Mouse (Mus musculus) lung, postnatal 0 days (tissue): Measurements from ENCODE around the gene Pip5k1b. TPM values are rescaled to one million over a fixed set of nuclear protein-coding genes. Genes with fewer than 3 reads are reported as not detected.

Source experiments
- ATAC-seq: fragments of 200-750 bp; cut with Nextera tagmentation; 2 replicates; pipeline ENCODE4 v1.8.0; 2017; ENCODE audit warnings: moderate library complexity
- DNase-seq: peaks from one replicate; pipeline ENCODE4 v3.0.0-alpha.2; 2016; ENCODE audit warnings: low spot score
- H3K27ac ChIP-seq: fragments of 300-500 bp; sonication (generic); 2 replicates; pipeline ENCODE4 v1.5.1; 2014; ENCODE audit warnings: antibody characterized with exemption, mild to moderate bottlenecking, low read length, mixed read lengths
- H3K27me3 ChIP-seq: fragments of 300-500 bp; sonication (generic); replicated peaks from 2 replicates; pipeline ENCODE4 v1.6.1; 2014; ENCODE audit warnings: low read length, mixed read lengths; ENCODE audit not compliant: insufficient read depth
- H3K36me3 ChIP-seq: fragments of 300-500 bp; sonication (generic); 2 replicates; pipeline ENCODE4 v1.6.1; 2014; ENCODE audit warnings: low read length, mixed read lengths; ENCODE audit not compliant: insufficient read depth
- H3K4me1 ChIP-seq: fragments of 300-500 bp; sonication (generic); 2 replicates; pipeline ENCODE4 v1.6.1; 2014; ENCODE audit warnings: antibody characterized with exemption, low read depth, low read length, mixed read lengths; ENCODE audit not compliant: insufficient read depth
- H3K4me2 ChIP-seq: fragments of 300-500 bp; sonication (generic); replicated peaks from 2 replicates; pipeline ENCODE4 v1.6.1; 2014; ENCODE audit warnings: low read depth, mild to moderate bottlenecking, low read length, moderate library complexity, mixed read lengths
- H3K4me3 ChIP-seq: fragments of 300-500 bp; sonication (generic); 2 replicates; pipeline ENCODE4 v1.5.1; 2014; ENCODE audit warnings: low read depth, low read length
- H3K9ac ChIP-seq: fragments of 300-500 bp; sonication (generic); replicated peaks from 2 replicates; pipeline ENCODE4 v1.6.1; 2014; ENCODE audit warnings: low read depth, mild to moderate bottlenecking
- H3K9me3 ChIP-seq: fragments of 300-500 bp; sonication (generic); 2 replicates; pipeline ENCODE4 v1.6.1; 2016; ENCODE audit warnings: low read length, mixed read lengths
- CTCF ChIP-seq: IDR thresholded peaks from 2 replicates; pipeline ENCODE4 v1.5.1; 2016; ENCODE audit warnings: antibody characterized with exemption, mild to moderate bottlenecking
- EP300 ChIP-seq: IDR thresholded peaks from 2 replicates; pipeline ENCODE4 v1.6.1; 2016; ENCODE audit warnings: antibody characterized with exemption, mild to moderate bottlenecking, control low read depth
- WGBS: fragments of 180-500 bp; shearing (Covaris S2); extraction: QIAGEN DNeasy Blood & Tissue Kit; methylation state at CpG from one replicate; pipeline ENCODE4 v1.1.7; 2014; 5-methylcytosine and 5-hydroxymethylcytosine counted together
- polyA plus RNA-seq: library from polyadenylated mRNA; unstranded; fragments of >200 nt; fragmentation: Nextera tagmentation; extraction: Ambion mirVana; gene quantifications from 2 replicates; pipeline ENCODE4 v1.2.1, GENCODE M21; 2015

Pip5k1b gene
- polyA plus RNA-seq, 1 experiment from 2014 or later, result 14.5 TPM

DNA sequence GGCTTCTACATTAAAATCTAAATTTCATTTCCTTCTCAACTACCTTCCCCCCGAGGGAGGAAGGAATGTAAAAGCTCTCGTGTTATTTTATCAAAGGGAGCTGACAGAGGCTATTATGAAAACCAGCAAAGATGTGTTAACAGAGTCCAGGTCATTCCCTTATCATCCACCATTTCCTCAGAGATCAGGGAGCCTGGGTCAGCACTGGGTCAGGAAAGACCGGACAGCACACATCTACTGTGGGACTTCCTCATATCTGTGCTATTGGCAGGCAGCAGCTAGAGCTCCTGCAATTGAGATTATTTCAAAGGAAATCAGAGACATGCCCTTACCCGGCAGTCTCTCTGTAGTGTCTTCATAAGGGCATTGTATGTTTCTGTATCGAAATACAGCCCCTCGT lies 177.2 kb downstream of the Pip5k1b start:
- ATAC-seq, result no peak

DNA sequence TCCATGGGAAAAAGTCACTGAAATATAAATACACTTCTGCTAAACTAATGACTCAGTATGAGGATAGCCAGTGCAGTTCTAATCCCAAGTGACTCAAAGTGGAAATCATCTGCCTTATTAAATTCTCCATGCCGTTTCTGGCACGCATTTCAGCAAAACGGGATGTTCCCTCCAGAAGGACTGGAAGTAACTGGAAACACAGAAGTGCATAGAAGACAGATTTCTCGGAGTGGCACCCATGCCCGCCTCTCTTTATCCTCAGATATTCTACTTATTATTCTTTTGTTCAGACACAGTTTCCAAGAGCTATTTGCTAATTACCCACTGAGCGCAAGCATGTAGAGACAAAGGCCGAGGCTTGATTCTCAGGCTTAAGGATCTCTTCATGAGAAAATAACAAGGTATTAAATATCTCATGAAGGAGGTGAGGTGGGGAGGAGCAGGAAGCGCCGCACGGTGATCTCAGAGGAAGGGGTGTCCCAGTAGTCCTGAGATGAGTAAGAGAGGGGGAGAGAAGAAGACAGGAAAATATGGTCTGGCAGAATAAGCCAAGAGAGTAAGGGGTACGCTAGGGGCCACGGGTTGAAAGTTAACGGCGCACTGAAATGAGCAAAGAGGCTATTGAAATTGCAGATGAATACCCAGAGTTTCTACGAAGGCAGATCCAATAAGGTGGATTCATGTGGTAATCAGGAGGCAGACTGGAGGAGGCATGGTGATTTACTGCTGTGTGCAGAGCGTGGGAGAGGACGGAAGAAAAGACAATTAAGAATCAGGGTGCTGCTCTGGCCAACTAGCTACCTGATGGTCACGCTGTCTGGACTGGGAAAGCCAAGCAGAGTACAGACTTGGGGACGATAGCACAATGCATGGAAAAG lies 183.7 kb downstream of the Pip5k1b start:
- no peaks in the 10 kb centered on the region for H3K4me1 ChIP-seq
- no peak overlapping the region for H3K4me2 ChIP-seq
- H3K9ac ChIP-seq, result no peak overlapping the region
- H3K36me3 ChIP-seq, result no peaks in the 10 kb centered on the region
- no peak overlapping the region for H3K4me3 ChIP-seq
- TF ChIP-seq EP300 (no peak), CTCF (no peak)
- ATAC-seq (no peak), DNase-seq (no peak)
- no peaks in the 10 kb centered on the region for H3K27me3 ChIP-seq
- H3K27ac ChIP-seq, result no peak overlapping the region
- WGBS, result 80% methylated on average over 19 of the region's 19 CpGs
- H3K9me3 ChIP-seq, result no peaks in the 10 kb centered on the region

More for the DNA sequence above, 177.2 kb downstream of the Pip5k1b start:
- Histone ChIP-seq H3K27ac (no peak overlapping the region), H3K9me3 (no peaks in the 10 kb centered on the region), H3K27me3 (no peaks in the 10 kb centered on the region), H3K4me3 (no peak overlapping the region), H3K9ac (no peak overlapping the region), H3K36me3 (no peaks in the 10 kb centered on the region), H3K4me1 (no peaks in the 10 kb centered on the region), H3K4me2 (no peak overlapping the region)
- 43% methylated on average over 6 of the region's 6 CpGs for WGBS
- no peak for DNase-seq
- TF ChIP-seq CTCF (no peak), EP300 (no peak)

DNA sequence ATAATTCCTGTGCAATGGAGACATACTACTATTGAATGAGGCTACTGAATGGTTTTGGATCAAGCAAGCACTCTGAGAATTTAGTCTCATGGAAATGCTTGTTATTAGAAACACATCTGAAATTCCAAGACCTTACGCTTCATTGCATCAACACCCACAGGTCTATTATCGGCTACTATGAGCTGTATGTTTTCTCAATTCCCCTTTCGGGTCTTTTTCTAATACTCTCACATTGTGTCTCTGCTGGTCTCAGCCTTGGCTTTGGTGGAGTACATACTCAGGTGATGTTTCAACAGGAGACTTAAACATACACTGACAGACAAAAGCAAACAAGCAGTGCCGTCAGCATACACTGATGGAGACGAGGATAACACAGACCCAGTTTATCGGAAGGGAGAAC lies 187.3 kb downstream of the Pip5k1b start:
- DNase-seq, result no peak
- no peak for TF ChIP-seq CTCF
- TF ChIP-seq EP300, result no peak
- Histone ChIP-seq H3K4me1 (no peaks in the 10 kb centered on the region), H3K4me2 (no peak overlapping the region), H3K9ac (no peak overlapping the region), H3K4me3 (no peak overlapping the region), H3K27me3 (no peaks in the 10 kb centered on the region), H3K36me3 (no peaks in the 10 kb centered on the region), H3K9me3 (no peaks in the 10 kb centered on the region), H3K27ac (no peak overlapping the region)
- ATAC-seq, result no peak
- WGBS, result 45% methylated on average over 6 of the region's 6 CpGs

DNA sequence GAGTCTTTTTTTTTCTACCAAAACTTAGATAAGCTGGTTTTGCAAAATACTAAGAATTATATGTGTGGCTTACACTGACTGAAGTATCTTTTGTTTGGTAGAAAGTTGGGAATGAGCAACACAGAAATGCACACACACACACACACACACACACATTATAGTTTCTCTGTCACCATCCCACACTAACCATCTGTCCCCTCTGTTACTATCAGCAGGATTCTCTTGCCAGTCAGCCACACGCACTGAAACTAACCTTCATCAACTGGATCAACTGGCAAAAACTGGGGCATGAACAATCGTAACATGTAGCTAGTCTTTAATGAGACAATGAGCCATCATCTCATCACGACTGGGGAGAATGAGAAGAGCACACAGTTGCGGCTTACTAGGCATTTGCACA lies 187.9 kb downstream of the Pip5k1b start:
- 91% methylated on average over 4 of the region's 4 CpGs for WGBS
- H3K4me2 ChIP-seq, result no peak overlapping the region
- H3K9me3 ChIP-seq, result no peaks in the 10 kb centered on the region

DNA sequence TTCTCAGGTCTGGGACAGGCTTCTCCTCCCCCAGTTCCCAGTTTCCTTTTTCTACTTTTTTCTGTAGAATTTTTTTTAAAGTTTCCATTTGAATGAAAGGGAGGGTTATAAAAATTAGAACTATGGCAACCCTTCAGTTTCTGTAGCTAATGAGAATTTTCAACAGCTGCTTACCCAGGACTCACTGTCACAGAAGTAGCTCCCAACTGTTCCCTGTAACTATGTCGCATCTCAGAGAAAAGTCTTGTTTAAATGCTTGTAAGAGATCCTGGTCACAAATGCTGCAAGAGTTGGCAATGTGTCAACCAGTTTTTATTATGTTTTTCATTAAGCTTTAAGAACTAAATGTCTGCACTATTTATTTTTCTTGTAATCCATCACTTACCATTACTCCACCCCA lies 188.9 kb downstream of the Pip5k1b start:
- no peaks in the 10 kb centered on the region for H3K27me3 ChIP-seq
- no peaks in the 10 kb centered on the region for H3K36me3 ChIP-seq
- ATAC-seq, result no peak
- no peak overlapping the region for H3K4me2 ChIP-seq
- 63% methylated on average over 1 of the region's 1 CpGs for WGBS
- H3K9me3 ChIP-seq, result no peaks in the 10 kb centered on the region
- no peak overlapping the region for H3K4me3 ChIP-seq
- no peaks in the 10 kb centered on the region for H3K4me1 ChIP-seq
- no peak overlapping the region for H3K9ac ChIP-seq
- no peak overlapping the region for H3K27ac ChIP-seq
- TF ChIP-seq EP300 (no peak), CTCF (no peak)
- no peak for DNase-seq

More for the DNA sequence above, 187.9 kb downstream of the Pip5k1b start:
- Histone ChIP-seq H3K36me3 (no peaks in the 10 kb centered on the region), H3K4me3 (no peak overlapping the region), H3K4me1 (no peaks in the 10 kb centered on the region), H3K9ac (no peak overlapping the region), H3K27me3 (no peaks in the 10 kb centered on the region), H3K27ac (no peak overlapping the region)
- ATAC-seq, result no peak
- TF ChIP-seq EP300 (no peak), CTCF (no peak)
- DNase-seq, result no peak

DNA sequence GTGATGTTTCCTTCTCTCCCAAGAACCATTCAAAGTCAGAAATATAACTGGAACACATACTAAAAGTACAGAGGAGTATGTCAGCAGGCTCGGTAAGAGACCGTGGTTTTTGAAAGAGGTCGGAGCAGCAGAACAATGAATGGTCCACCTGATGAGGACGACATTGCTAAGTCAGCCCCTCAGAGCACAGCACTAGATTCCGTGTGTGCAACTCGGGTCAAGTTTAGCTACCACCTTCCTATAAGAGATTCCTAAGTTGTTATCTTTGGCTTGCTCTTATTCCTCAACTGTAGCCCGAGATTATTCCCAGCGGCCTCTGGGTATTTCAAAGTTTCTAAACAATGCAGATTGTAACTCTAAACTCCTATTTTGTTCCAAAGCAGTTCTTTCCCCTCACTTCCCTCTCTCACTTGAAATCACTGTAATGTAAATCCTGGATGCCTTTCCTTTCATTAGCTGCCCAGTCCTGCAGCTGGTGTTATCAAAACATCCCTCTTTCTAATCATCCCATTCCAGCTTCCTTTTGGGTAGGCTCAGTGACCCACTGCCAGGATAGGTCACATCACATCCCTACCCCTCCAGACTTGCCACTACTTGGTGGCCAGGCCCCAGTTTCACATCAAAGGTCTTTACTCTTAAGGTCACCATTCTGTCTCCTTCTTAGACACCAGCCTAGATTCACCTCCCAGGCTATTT lies 192.9 kb downstream of the Pip5k1b start:
- Histone ChIP-seq H3K4me1 (no peaks in the 10 kb centered on the region), H3K36me3 (no peaks in the 10 kb centered on the region), H3K27me3 (no peaks in the 10 kb centered on the region), H3K9ac (no peak overlapping the region), H3K4me2 (no peak overlapping the region), H3K27ac (no peak overlapping the region), H3K9me3 (no peaks in the 10 kb centered on the region), H3K4me3 (no peak overlapping the region)
- ATAC-seq (no peak), DNase-seq (no peak)
- 54% methylated on average over 8 of the region's 8 CpGs for WGBS
- TF ChIP-seq CTCF, result no peak
- no peak for TF ChIP-seq EP300
